20 mouse cellular contexts compared by ENCODE assay signal in genomic region chr2:109017018-109017707, GRCm38 (mm10).
A peak's percentile ranks its signal among the peaks of the same experiment; 100 is the strongest.
DNase-seq lines count a peak whose midpoint lies in the region; ATAC-seq and TF ChIP-seq lines count a peak whose summit lies in the region.
"Had no signal": no experiment of that assay in that cellular context is flagged by ENCODE, and none has a peak within 500 bp of the region (broad histone marks: within the 10 kb centered on the region; RNA-seq: fewer than 3 reads in every experiment).

No protein-coding gene starts in this region.

- TF ChIP-seq CTCF in embryonic fibroblast, embryonic 13.5 days (IDR thresholded peaks at IDR 0.05; ENCODE audit: borderline replicate concordance, insufficient read depth, low read length) = no peak
- TF ChIP-seq CTCF in thymus, adult 2 months (IDR thresholded peaks at IDR 0.05; ENCODE audit: borderline replicate concordance, control insufficient read depth, extremely low read depth, insufficient read depth, low read length, poor library complexity) = no peak

- H3K27me3 ChIP-seq in limb, embryonic 13.5 days = no peaks in the 10 kb centered on the region
- no peaks in the 10 kb centered on the region for H3K27me3 ChIP-seq in thymus, adult 2 months (ENCODE audit: control insufficient read depth, insufficient read depth, low read length)
- no peaks in the 10 kb centered on the region for H3K27me3 ChIP-seq in kidney, embryonic 15.5 days
- H3K27me3 ChIP-seq: forebrain, embryonic 15.5 days; hindbrain, embryonic 12.5 days; liver, embryonic 13.5 days; lung, embryonic 15.5 days; midbrain, embryonic 12.5 days; neural tube, embryonic 13.5 days had no signal

- DNase-seq in NIH3T3 (ENCODE audit: low read depth) = peak; percentile 88
- peak; percentile 39 for DNase-seq in embryo, embryonic 11 days
- DNase-seq in thymus, adult 2 months = no peak
- no peak for DNase-seq in kidney, adult 18-20 months
- DNase-seq in adrenal gland, adult 8-10 months = no peak
- DNase-seq: cerebellum, adult 8-10 months; gastrocnemius, postnatal 36 days; liver, embryonic 13.5 days; thymus, postnatal 4 days had no signal

- H3K9me3 ChIP-seq in limb, embryonic 13.5 days = no peaks in the 10 kb centered on the region
- H3K9me3 ChIP-seq in kidney, embryonic 15.5 days (replicated peaks) = no peaks in the 10 kb centered on the region
- H3K9me3 ChIP-seq: forebrain, embryonic 15.5 days; heart, embryonic 10.5 days; hindbrain, embryonic 12.5 days; liver, embryonic 13.5 days; lung, embryonic 15.5 days; midbrain, embryonic 12.5 days; neural tube, embryonic 13.5 days had no signal

- ATAC-seq in limb, embryonic 13.5 days (ENCODE audit: low FRiP score, low read depth) = peak; percentile 90
- ATAC-seq in kidney, embryonic 15.5 days (replicated peaks; ENCODE audit: low FRiP score) = no peak
- ATAC-seq: CD4-positive, CD25-positive, alpha-beta regulatory T cell, adult 4 months; forebrain, embryonic 15.5 days had no signal

- H3K4me3 ChIP-seq in embryonic fibroblast, embryonic 13.5 days (ENCODE audit: insufficient read depth, low read length) = no peak overlapping the region
- H3K4me3 ChIP-seq in limb, embryonic 13.5 days = no peak overlapping the region
- no peak overlapping the region for H3K4me3 ChIP-seq in thymus, adult 2 months (ENCODE audit: control insufficient read depth, insufficient read depth, low read length)
- no peak overlapping the region for H3K4me3 ChIP-seq in kidney, embryonic 15.5 days (replicated peaks)
- H3K4me3 ChIP-seq: forebrain, embryonic 15.5 days; heart, embryonic 10.5 days; hindbrain, embryonic 12.5 days; liver, embryonic 13.5 days; lung, embryonic 15.5 days; midbrain, embryonic 12.5 days; neural tube, embryonic 13.5 days had no signal

- H3K27ac ChIP-seq in embryonic fibroblast, embryonic 13.5 days (ENCODE audit: insufficient read depth, low read length) = peak overlapping the region; percentile 65
- H3K27ac ChIP-seq in limb, embryonic 13.5 days = no peak overlapping the region
- no peak overlapping the region for H3K27ac ChIP-seq in thymus, adult 2 months (ENCODE audit: control insufficient read depth, insufficient read depth, low read length)
- no peak overlapping the region for H3K27ac ChIP-seq in kidney, embryonic 15.5 days
- H3K27ac ChIP-seq: forebrain, embryonic 15.5 days; heart, embryonic 10.5 days; hindbrain, embryonic 12.5 days; liver, embryonic 13.5 days; lung, embryonic 15.5 days; midbrain, embryonic 12.5 days; neural tube, embryonic 13.5 days had no signal

- H3K9ac ChIP-seq in limb, embryonic 13.5 days = no peak overlapping the region
- no peak overlapping the region for H3K9ac ChIP-seq in kidney, embryonic 15.5 days
- H3K9ac ChIP-seq: forebrain, embryonic 15.5 days; hindbrain, embryonic 12.5 days; liver, embryonic 13.5 days; lung, embryonic 15.5 days; midbrain, embryonic 12.5 days; neural tube, embryonic 13.5 days had no signal

- no peak overlapping the region for H3K4me2 ChIP-seq in limb, embryonic 13.5 days (replicated peaks)
- no peak overlapping the region for H3K4me2 ChIP-seq in kidney, embryonic 15.5 days
- H3K4me2 ChIP-seq: forebrain, embryonic 15.5 days; hindbrain, embryonic 12.5 days; liver, embryonic 13.5 days; lung, embryonic 15.5 days; midbrain, embryonic 12.5 days; neural tube, embryonic 13.5 days had no signal

- no peak for TF ChIP-seq POLR2A in embryonic fibroblast, embryonic 13.5 days (IDR thresholded peaks at IDR 0.05; ENCODE audit: low read depth, low read length)
- no peak for TF ChIP-seq POLR2A in thymus, adult 2 months (IDR thresholded peaks at IDR 0.05; ENCODE audit: control insufficient read depth, extremely low read depth, insufficient read depth, low read length, poor library complexity)

- H3K36me3 ChIP-seq in limb, embryonic 13.5 days = no peaks in the 10 kb centered on the region
- no peaks in the 10 kb centered on the region for H3K36me3 ChIP-seq in thymus, adult 2 months (ENCODE audit: control insufficient read depth, insufficient read depth, low read length)
- H3K36me3 ChIP-seq in kidney, embryonic 15.5 days = no peaks in the 10 kb centered on the region
- H3K36me3 ChIP-seq: forebrain, embryonic 15.5 days; G1E; heart, embryonic 10.5 days; hindbrain, embryonic 12.5 days; liver, embryonic 13.5 days; lung, embryonic 15.5 days; midbrain, embryonic 12.5 days; neural tube, embryonic 13.5 days had no signal

- 37% methylated on average over 1 of the region's 1 CpGs for WGBS in limb, embryonic 13.5 days
- 89% methylated on average over 1 of the region's 1 CpGs for WGBS in thymus, adult 2 months
- 79% methylated on average over 1 of the region's 1 CpGs for WGBS in kidney, embryonic 15.5 days

- H3K4me1 ChIP-seq in embryonic fibroblast, embryonic 13.5 days (ENCODE audit: control insufficient read depth, insufficient read depth, low read length) = peaks cover 2% of the 10 kb centered on the region; the same call in 1 of the 2 replicates
- peaks cover 17% of the 10 kb centered on the region for H3K4me1 ChIP-seq in limb, embryonic 13.5 days
- no peaks in the 10 kb centered on the region for H3K4me1 ChIP-seq in thymus, adult 2 months (replicated peaks; ENCODE audit: control insufficient read depth, insufficient read depth, low read length)
- no peaks in the 10 kb centered on the region for H3K4me1 ChIP-seq in kidney, embryonic 15.5 days
- H3K4me1 ChIP-seq: forebrain, embryonic 15.5 days; heart, embryonic 10.5 days; hindbrain, embryonic 12.5 days; liver, embryonic 13.5 days; lung, embryonic 15.5 days; midbrain, embryonic 12.5 days; neural tube, embryonic 13.5 days had no signal

Comparison
In these comparisons a context has a peak if more than half of its experiments do, and no peak if none do; other contexts are left out.
1. DNase-seq: peak in NIH3T3 (single experiment) and embryo, embryonic 11 days (single experiment); none in thymus, adult 2 months (single experiment), kidney, adult 18-20 months (single experiment) and adrenal gland, adult 8-10 months (single experiment).